Mouse (Mus musculus): ENCODE data around the gene Mup16.
"Not testable (repeated sequence)": the region's sequence is repeated elsewhere in the genome, so short reads cannot be mapped to it uniquely, and the experiment has no call there.

The Mup16 gene

DNA sequence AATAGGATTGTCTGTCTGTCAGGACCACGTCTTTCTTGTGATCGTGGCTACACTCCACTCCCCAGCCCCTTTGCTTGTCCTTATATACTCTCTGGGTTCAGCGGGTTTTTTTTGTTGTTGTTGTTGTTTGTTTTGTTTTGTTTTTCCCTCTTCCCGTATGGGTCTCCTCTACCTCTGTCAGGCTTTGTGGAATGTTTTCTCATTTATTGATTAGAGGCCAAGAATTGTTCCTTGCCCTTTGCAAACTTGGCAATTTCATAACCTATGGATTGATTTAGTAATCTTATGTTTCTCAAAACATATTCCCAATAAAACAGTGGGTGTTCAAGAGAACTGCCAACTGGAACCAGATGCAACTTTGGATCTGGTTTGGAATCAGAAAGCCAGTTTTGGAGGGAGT lies at the start of gene Mup16:
Gene Mup16, minus strand, starts transcription at position 101 of the 400 bp plus-strand sequence.
- not testable (repeated sequence) for DNase-seq (ENCODE audit: low read depth, low spot score)

DNA sequence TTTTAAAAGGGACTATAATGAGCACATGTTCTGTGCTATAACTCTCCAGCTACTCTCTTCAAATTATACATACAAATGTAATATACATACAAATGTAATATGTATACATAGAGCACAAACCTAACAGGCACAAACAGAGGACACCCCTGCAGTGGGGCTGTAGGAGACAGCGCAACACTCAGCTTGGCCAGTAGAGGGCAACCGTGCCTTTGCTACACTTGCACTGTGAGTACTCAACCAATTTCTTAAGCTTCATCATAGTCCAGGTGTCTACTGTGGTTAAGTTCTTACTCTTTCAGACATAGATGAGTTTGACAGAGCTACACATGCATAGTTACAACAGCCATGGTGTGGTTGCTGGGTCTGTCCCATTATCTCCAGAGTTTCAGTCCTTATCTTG lies 36.6 kb upstream of the Mup16 start:
- not testable (repeated sequence) for DNase-seq (ENCODE audit: low read depth, low spot score)
